Mouse (Mus musculus) T-helper 1 cell (primary cell): Measurements from ENCODE around the gene Epn3.

Experiments
- in situ Hi-C: fragments of 300-600 bp; cut with MboI, MseI; formaldehyde crosslinking; loops from one replicate; pipeline ENCODE4 v1.15.1; 2025; ENCODE audit warnings: high pct_unique_total_duplicates

Gene Epn3

DNA sequence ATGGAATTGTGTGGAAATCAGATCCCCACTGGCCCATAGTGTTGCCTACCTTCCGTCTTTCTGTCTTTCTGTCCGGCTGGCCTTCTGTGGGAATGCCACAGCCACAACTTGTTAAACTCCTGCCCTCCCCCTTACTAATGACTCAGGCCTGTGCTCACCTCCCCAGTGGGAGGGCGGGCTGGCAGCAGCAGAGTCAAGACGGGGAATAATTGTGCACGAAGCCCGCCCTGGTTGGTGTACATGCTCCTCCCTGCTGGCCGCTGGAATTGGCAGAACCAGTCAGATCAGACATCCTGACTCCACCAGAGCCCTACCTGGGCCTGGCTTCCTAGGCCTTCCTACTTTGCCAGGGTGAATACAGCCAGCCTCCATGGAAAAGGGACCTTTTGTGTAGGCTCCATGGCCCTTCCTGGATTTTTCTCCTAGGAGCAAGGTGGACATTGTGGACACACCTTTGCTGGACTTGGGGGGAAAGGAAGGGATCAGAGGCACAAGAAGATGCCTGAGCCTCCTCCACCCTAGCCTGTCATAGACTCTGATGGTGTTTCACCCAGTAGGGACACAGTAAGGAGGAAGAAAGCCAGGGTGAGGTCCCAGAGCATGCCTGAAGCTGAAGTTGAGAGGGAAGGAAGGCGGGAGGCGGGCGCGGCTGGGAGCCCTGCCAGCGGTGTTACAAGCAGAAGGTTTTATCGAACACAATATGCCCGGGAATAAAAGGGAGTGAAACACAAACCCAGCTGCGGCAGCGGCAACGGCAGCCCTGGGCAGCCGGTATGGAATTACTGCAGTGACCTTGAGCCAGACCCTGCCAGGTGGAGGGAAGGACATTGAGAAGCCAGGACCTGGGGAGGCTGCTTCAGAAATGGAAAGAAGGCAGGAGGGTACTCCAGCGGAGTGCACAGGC is 1.4 kb downstream of the Epn3 start:
- in situ Hi-C loops: loop anchor here (25.0 kb wide), 1 partner anchor 361 kb away; no protein-coding TSS in a partner anchor

DNA sequence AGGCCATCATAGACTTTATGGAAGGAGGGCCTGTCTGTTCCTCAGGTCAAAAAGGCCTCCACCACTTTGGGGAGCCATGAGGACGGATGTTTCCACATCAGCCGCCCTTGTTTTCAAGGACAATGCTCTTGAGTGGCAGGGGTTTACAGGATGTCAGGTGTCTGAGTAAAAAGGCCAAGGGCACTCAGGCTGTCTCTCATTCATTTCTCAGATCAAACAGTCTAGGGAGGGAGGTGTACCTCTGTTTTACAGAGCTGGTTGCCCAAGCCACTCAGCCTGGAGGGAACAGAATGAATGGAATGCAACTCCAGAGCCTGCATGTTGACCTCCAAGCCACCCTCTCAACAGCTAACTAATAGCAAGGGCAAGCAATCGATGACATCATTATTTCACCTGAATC is 4.4 kb downstream of the Epn3 start:
- in situ Hi-C loops: loop anchor here (25.0 kb wide), 1 partner anchor 358 kb away; no protein-coding TSS in a partner anchor

DNA sequence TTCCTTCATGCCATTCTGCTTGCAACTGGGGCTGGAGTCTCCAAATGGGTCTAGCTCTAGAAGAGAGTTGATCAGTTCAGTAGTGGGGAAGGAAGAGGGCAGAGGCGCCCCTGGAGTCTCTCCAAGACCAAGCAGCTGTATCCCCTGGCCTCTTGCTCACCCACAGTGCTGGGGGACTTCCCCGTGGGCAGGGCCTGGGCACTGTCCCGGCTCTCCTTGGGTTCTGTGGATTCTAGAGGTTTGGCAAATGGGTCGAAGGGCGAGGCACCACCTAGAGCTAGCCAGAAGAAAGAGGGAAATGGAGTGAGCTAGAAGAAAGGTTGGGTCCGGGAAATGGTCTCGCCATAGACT is 8.1 kb downstream of the Epn3 start:
- in situ Hi-C loops: loop anchor here (25.0 kb wide), 1 partner anchor 354 kb away; no protein-coding TSS in a partner anchor

DNA sequence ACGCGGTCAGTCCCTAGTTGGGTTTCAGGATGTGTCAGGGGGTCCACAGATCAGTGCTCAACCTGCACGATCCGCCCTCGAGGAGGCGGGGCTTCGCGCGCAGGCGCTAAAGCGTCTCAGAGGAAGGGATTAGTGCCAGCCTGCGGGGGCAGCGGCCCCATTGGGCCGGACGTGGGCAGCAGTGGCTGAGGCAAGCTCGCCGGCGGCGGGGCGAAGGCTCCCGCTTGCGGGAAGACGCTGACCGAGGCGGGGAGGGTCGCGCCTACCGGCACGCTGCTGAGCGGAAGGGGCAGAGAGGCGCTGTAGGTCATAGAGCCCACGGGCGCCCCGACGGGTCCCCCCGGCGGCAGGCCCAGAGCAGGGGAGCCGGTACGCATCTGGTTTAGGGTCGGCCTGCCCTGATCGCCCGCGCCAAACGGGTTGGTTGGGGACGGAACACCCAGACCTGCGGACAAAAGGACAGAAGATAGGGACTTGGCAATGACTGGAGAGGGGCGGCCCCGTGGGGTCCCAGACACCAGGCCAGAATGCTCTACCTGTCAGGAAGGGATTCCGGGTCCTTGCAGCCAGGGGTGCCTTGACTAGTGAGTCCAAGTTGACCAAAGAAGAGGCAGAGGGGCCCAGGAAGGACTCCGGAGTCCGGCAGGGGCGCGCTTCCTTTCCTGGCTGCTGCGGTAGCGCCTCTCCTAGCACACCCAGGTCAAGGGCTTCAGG is 8.6 kb downstream of the Epn3 start:
- in situ Hi-C loops: loop anchor here (25.0 kb wide), 1 partner anchor 354 kb away; no protein-coding TSS in a partner anchor

DNA sequence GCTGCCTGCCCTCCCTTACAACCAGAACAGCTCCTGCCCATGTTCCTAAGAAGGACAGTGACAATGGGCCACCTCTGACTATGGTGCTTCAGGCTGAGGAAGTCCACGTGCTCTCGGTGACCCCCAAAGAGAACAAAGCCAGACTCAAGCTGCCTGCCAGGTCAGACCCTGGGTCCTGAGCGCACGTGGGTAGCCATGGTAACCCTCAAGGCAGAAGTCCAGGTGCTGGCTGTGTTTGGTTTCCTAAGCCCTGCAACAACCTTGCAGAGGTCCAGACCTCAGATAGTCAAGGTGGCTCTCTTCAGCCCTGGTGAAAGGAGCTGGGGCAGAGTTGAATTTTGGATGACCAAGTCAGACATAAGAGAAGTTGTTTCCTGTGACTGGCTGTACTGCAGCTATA is 10.0 kb downstream of the Epn3 start:
- in situ Hi-C loops: loop anchor here (25.0 kb wide), 1 partner anchor 352 kb away; no protein-coding TSS in a partner anchor

DNA sequence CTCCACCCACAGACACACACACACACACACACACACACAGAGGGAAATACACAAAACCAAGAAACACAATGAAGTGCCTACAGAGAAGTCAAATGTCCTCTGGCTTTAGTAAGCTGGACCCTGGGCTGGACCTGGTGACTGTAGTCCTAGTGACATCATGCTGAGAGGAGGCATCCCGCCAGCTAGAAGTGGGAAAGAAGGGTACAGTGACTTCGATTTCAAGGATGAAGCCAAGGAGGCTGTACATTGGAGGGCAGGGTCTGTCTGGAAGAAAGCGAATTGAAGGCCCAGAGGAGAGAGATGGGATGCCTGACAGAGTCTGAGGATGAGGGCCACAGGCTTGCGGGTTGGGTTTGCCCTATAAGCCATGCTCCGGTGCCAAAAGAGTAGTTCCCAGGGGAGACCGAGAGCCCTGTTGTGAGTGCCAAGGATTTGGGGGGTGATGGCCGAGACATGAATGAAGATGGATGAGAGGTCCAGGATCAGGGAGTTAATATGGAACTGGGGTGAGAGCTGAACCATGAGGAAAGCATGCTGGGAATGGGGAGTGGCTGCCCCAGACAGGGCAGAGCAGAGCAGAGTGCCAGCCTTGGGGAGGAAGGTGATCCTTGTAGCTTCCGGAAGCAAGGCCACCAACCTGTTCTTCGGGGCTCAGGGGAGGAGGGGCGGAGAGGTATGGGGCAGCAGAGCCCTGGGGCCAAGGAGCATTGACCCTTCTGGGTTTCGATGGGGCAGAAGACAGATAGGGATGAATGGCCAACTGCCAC is 10.8 kb downstream of the Epn3 start:
- in situ Hi-C loops: loop anchor here (25.0 kb wide), 1 partner anchor 352 kb away; no protein-coding TSS in a partner anchor

DNA sequence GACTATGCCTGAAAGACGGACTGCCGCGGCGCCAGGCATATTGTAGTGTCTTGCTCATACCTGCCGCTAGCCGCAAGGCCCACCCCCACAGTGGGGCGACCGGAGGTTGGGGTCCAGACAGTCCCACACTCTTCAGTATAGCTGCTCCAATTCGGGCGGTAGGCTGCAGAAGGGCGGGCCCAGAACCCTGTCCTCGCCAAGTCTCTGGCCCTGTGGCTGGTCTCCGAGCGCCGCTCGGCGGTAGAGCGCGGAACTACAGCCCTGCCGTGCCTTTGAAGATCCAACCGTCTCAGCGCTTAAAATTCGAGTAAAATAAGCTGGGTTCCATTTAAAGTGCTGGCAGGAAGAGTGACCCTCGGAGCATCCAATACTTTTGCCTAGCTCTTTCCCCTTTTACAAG is 13.8 kb downstream of the Epn3 start, which contains the start of gene Spata20:
TSS of gene Spata20 (minus strand) at position 179 of the 400 bp plus-strand sequence.
- in situ Hi-C loops: loop anchor here (25.0 kb wide), 1 partner anchor 349 kb away; no protein-coding TSS in a partner anchor

DNA sequence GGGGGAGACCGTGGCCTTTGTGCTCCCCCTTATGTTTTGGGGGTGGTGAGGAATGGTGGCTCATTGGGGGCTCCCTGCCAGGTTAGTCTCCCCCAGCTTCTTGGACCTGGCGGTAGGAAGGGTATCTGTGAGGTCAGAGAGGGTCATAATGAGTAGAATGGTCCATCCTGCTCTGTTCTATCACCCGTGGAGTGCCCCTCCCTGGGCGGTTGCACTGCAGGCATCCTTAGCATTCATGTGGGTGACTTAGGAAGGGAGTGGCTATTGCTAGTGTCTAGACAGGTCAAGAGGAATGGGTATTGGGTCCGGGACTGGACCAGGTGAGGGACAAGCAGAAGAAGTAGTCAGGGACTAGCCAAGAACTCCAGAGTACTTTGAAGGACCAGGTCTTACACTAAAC is 14.6 kb downstream of the Epn3 start:
- in situ Hi-C loops: loop anchor here (25.0 kb wide), 1 partner anchor 348 kb away; no protein-coding TSS in a partner anchor

DNA sequence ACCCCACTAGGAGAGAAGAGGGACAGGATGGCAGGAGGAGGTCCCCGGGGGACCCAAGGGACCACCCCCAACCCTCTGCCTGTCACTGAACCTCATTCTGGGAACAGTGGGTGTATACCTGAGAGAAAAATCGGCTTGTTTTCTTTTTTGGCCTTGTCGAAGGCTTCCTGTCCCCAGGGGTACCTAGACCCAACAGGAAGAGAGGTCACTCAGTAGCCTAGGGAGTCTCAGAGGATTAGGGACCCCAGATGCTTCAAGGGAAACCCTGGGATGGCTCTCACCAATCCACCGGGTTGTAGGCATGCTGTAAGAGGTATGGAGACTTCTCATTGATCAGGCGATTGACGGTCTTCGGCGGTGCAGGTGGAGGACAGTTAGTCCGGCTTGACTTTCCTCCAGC is 15.1 kb downstream of the Epn3 start:
- in situ Hi-C loops: loop anchor here (5.0 to 25.0 kb wide), 2 partner anchors 137 to 347 kb away; no protein-coding TSS in a partner anchor

DNA sequence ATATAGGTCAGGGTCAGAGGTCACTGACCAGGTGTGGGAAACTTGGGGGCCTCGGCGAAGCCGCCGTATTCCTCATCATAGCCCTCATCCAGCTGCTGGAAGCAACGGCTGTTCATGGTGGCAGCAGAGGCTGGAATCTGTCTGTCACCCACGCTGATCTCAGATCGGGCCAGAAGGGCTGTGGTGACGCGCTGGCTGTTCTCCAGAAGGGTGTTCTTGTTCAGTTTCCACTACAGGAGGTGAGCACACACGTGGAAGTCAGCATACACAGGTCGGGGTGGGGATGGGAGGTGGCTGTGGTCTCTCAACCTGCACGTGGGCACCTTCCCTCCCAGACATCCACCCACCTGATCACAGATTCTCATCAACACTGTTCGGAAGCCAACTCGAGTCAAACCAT is 15.9 kb downstream of the Epn3 start:
- in situ Hi-C loops: loop anchor here (5.0 to 25.0 kb wide), 2 partner anchors 137 to 347 kb away; no protein-coding TSS in a partner anchor

DNA sequence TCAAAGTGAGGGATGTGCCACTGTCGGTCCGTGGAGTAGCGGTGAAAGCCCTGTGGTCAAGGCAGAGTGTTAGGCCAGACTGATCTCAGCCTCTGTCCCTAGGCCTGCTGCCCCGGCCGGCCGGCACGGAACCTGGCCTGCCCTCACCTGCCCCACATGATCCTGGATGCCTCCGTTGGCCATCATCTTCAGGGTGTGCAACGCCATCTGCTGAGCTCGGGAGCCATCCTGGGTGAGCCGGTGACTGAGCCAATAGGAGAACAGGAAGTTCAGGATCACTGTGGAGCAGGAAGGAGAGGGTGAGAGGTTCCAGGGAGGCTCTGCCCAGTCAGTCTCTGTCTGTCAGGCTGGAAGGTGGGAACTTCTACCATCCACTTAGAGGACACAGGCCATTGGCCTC is 16.3 kb downstream of the Epn3 start:
- in situ Hi-C loops: loop anchor here (5.0 to 25.0 kb wide), 2 partner anchors 136 to 346 kb away; no protein-coding TSS in a partner anchor

DNA sequence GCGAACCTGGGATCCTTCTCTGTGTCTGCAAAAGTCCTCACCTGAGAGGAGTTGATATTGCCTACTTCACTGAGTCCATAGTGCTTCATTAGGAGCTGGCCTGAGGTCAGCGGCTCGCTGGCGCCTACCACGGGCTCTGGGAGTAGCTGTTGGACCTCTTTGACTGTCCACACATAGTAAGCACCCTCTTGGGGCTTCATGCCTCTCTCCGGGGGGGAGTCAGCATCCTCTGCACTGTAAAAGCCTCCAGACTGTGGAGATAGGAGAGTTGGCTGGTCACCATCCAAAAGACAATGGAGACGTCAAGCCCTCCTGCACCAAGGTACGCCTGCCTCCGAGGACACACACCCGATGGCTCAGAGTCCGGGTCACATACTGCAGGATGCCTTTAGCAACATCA is 17.0 kb downstream of the Epn3 start:
- in situ Hi-C loops: loop anchor here (5.0 to 25.0 kb wide), 2 partner anchors 135 to 345 kb away; no protein-coding TSS in a partner anchor

DNA sequence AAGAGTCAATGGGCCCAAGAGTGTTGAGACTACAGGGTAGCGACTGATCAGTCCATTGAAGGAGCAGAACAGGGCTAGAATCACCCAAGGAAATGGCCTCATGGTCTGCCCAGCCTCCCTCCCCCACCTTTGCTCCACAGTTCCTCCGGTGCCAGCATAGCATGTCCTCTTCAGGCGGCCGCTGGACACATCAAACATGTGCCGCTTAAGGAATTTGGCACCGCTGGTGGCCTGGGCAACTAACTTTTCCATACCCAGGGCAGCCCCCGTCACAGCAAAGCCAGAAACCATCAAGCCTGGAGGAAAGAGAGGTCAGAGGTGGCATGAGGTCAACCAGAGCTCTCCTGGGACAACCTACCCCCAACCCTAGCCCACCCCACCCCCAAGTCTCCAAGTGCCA is 17.8 kb downstream of the Epn3 start:
- in situ Hi-C loops: loop anchor here (5.0 to 25.0 kb wide), 2 partner anchors 135 to 345 kb away; no protein-coding TSS in a partner anchor

DNA sequence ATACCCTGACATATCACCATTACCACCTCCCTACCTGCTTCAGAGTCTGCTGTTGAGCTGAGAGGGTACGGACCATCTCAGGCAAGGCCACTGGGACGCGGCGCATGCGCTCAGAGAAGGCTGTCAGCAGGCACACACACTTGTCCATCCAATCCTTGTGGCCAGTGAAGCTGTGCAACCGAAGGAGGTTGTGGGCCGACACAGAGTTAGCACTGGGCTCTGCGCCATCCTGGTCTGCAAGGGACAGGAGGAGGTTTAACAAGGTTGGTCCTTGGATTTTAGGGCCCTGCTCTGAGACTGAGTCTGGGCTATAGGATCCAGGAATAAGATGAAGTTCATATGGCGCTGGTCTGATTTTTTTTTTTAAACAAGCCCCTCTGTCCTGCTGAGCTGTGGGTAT is 19.4 kb downstream of the Epn3 start:
- in situ Hi-C loops: loop anchor here (5.0 to 25.0 kb wide), 2 partner anchors 133 to 343 kb away; no protein-coding TSS in a partner anchor

DNA sequence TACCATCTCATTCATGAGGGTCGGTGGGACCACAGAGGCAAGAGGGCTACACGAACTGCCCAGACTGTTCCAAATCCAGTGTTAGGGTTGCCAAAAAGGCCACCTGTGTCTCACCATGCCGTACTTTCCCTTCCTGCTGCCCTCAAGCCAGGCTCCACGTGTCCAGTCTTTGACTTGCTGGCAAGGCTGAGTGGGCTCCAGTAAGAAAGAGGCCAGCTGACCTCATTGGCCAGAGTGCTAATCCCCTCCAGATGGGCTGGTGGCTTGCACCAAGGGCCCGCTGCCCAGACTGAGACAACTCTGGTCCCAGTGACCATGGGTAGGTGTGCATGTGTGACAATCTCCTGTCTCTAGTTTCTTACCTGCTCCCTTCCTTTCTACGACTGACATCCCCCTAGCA is 22.1 kb downstream of the Epn3 start:
- in situ Hi-C loops: loop anchor here (25.0 kb wide), 1 partner anchor 340 kb away; no protein-coding TSS in a partner anchor

DNA sequence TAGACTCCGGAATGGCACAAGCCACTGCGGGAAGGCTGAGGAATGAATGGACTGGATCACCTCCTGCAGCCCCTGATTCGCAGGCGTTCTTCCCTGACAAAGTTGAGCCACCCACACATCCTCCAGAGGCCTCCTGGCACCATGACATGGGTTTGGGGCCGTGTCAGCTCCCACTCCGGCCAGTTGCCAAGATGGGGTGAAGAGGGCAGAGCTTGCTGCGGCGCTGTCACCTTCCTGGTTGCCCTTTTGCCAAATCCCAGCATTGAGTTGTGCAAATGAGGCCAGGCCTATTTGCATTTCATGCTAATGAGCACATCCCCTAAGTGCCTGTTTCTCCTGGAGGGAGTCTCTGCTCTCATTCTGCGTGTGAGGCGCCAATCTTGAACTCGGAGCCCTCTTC is 24.1 kb downstream of the Epn3 start:
- in situ Hi-C loops: loop anchor here (25.0 kb wide), 1 partner anchor 338 kb away; no protein-coding TSS in a partner anchor

DNA sequence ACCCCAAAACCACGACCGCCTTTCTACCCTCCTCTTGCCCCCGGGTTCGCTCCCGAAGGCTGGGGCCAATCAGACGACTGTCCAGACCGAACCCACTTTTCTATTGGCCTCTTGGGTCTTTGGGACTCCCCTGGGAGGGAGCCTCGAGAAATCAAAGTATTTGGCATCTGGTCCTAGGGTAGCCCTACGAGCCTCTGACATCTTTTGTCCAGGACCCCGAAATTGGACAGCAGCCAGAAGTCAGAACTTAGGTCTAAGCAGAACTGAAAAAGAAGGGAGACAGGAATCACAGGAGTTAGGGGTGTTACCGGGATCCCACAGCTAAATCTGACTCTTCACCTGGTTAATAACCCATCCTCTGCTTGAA is 25.2 kb downstream of the Epn3 start:
- in situ Hi-C loops: no loop called here

DNA sequence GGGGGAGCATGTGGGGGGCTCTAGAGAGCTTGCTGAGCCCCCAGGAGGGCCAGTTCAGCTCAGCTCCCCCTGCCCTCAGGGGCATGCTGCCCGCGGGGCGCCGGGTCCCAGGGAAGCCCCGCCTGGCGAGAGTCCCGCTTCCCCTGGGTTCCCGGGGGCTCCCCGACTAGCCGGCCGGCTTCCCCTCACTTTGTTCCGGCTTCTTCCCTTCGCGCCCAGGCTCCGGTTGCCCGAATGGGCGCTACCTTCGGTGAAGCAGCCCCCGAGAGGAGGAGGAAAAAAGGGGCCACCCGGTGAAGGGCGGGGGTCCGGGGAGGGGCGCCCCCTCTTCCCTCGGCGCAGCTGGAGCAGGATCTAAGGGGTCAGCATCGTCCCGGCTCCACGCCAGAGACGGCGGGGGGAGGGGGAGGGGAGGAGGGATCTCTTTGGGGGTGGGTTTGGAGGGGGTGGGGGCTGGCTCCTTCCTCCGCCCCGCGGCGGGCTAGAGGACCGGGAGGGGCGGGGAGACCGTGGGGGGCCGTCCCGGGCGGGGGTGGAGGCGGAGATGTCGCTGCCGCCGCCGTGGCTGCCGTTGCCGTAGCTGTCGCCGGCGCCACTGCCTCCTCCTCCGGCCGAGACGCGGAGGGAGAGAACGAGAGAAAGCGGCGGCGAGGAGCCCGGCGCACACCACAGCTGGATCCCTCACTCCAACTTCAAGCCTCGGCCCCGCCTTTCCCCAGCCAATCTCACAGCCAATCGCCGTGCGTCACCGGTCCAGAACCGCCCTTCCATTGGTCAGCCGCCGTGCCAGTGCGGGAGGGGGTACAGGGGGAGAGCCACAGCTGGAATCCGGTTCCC is 25.8 kb downstream of the Epn3 start, which contains the start of gene Cacna1g:
TSS of gene Cacna1g (minus strand) at position 492 of the 837 bp plus-strand sequence.
- in situ Hi-C loops: no loop called here

DNA sequence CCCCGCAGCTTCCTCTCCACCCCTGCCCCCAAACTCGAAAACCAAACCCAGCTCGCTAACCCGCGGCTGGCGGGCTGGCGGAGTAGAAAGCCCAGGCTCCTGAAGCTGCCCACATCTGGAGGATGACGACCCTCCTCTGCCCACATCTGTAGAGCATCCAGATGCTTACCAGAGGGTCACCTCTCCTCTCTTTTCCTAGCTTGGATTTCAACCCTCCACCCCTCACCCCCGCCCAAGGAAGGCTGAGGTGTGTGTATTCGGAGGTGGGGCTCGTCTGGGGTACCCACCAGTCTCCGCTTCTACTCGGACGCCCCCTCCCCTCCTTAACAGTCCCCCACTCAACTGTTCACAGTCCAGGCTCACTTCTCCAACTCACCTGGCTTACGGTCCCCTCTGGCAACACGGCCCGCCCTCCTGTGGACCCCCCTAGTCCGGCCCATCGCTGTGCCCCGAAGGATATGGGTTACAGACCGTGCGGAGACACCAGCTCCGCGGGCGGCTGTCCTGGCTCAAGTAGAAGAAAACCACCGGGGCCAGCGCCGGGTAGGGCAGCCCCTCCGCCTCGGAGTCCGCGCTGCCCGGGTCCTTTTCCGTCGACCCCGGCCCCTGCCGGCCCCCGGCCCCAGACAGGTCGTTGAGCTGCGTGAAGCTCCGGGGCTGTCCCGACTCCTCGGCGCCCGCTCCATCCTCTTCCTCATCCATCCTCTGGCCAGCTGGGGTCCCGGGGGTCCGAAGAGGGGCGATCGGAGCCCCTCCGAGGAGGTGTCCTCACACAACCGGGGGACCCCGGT is 26.7 kb downstream of the Epn3 start:
- in situ Hi-C loops: no loop called here
